Mouse (Mus musculus) lung, postnatal 10 days (tissue): Measurements from ENCODE around the gene Dtx2.

Experiments used
- DNase-seq: peaks from one replicate; pipeline ENCODE4 v3.0.0; 2021

The Dtx2 gene

DNA sequence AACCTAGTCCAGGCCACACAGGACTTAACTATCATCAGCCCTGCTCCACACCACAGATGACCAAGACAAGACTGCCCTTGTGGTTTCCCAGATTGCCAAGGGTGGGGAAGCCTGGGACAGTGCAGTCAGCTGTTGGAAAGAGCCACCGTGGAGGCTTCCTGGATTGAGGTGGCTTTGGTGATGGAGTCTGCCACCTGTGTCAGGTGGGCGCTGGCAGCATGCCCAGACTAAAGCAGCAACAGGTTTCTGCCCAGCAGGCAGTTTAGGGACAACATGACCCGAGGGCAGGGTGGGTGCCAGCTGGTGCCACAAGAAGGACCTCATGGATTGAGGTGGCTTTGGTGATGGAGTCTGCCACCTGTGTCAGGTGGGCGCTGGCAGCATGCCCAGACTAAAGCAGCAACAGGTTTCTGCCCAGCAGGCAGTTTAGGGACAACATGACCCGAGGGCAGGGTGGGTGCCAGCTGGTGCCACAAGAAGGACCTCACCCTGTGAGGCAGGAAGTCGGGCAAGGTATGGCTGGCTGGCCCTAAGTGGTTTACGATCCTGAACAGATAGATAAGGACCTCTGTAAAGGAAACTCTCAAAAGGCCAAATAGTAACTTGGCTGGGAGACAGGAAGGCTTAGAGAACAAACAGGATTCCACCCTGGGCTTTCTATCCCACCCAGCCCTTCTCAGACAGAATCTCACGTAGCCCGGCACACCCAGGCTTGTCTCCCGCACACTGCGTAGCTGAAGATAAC is 72.0 kb downstream of the Dtx2 start:
- peak; percentile 29 for DNase-seq

DNA sequence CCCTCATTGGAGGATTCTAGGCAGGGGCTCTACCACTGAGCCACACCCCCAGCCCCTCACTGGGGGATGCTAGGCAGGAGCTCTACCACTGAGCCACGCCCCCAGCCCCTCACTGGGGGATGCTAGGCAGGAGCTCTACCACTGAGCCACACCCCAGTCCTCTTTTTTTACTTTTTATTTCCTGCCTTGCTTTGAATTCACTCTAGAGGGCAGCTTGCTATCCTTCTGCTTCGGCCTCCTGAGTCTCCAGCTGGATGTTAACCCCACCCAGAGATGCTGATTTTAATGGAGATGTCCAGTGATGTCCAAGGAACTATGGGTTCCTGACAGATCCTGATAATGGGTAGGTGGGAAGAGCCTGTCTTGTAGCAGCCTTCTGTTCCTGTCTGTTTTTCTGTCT is 74.8 kb downstream of the Dtx2 start:
- no peak for DNase-seq

DNA sequence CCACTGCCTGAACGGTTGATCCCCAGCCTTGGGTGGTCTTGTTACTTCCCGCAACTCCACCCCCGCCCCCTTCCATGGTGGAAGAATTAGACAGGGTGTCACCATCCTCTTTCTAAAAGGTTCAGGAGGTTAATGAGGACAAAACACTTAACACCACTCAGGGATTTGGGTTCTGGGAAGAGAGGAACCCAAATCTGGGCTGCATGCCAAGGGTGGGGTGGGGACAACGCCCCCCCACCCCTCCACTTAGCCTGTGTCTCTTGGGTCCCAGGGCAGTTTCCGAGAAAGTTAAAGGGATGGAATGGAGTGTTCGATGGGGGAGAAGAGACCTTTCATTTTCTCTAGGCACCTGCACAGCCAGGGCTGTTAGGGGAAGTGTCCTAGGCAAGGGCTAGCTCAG is 78.5 kb downstream of the Dtx2 start:
- DNase-seq = no peak

DNA sequence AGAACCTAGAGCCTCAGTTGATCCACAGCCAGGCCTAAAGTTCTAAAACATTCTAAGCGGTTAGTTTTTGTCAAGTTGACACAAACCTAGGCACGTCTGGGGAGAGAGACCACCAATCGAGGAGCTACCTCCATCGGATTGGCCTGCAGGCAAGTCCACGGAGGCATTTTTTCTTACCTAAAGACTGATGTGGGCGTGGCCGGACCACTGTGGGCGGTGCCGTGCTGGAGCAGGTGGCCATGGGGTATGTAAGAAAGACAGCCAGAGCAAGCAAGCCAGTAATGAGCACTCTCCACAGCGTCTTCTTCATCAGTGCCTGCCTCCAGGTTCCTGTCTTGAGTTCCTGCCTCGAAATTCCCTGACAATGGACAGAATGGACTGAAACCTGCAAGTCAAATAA is 78.9 kb downstream of the Dtx2 start:
- DNase-seq = no peak

DNA sequence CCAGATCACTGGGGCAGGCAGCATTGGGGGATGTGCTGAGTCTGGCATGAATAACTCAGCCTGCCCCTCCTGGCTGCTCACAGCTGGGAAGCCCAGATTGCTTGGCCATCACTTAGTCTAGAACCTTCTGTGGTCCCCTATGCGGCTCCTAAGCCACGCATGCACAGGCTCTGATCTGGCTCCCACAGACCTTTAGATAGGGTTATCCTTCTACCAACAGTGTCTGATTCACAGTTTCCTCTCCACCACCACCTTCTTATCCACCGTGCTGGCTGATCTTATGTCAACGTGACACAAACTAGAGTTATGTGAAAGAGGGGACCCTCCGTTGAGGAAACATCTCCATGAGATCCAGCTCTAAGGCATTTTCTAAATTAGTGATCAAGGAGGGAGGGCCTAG is 80.5 kb downstream of the Dtx2 start:
- no peak for DNase-seq

DNA sequence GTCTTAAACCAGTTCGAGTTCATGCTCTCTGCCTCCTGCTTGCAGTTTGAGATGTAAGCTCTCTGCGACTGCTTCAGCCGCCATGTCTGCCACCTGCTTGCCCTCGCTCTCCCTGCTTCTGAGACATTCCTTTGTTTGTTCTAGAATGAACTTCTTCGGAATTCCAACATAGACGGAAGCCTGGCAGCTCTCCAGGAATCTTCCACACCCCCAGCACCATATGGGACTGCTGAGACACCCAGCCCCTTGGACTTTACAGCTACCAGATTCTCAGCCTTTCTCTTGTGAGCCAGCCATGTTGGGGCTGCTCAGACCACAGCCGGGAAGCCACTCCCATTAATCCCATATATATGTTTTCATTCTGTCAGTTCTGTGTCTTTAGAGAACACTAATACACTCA is 81.7 kb downstream of the Dtx2 start:
- no peak for DNase-seq

DNA sequence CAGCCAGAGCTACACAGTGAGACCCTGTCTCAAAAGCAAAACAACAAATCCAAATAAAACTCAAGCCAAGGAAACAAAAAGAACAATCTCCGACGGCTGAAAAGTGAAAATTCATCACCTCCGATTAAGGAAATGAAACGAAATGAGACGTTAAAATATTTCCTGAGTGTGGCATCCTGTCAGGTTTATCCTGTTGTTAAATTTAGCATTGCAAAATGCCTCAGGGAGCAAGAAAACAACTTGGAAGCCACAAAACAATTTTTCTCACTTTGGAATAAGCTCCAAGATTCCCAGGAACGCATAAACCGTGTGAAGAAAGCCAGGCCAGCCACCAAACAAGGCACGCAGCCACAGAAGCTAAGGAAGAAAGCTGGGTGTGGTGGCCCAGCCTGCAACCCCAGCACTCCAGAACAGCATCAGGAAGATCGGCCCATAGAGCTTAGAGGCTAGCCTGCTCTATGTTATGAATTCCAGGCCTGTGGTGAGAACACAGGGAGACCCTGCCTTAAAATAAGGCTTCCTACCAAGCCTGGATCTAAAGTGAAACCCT is 82.5 kb downstream of the Dtx2 start:
- no peak for DNase-seq

DNA sequence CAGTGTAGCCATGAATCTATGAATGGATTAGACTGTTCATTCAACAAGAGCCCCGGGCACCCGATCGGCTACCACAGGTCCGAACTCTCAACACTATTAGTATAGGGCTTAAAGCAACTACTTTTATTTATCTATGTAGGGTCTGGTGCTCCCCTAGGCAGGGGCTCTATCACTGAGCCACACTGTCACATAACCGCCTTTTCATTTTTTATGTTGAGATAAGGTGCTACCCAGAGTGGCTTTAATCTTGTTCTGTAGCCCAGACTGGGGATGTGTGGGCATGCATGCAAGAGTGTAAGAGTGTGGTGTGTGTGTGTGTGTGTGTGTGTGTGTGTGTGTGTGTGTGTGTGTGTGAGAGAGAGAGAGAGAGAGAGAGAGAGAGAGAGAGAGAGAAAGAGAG is 83.5 kb downstream of the Dtx2 start:
- no peak for DNase-seq

DNA sequence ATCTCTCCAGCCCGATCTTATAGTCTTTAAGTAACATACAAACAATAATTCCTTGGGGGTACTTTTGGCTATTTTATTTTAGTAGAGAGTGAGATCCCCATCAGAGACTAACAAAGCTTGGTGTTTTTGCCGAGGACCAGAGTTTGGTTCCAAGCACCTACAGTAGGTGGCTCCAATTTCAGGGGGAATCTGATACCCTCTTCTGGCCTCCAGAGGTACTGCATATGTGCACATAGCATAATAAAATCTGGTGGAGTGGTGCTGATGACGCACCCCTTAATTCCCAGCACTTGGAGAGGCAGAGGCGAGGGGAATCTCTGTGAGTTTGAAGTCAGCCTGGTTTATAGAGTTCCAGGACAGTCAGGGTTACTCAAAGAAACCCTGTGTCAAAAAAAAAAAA is 87.7 kb downstream of the Dtx2 start:
- no peak for DNase-seq
